Mouse (Mus musculus) WW6 (cell line): ENCODE data around the gene Isg15.

Experiments used
- DNase-seq: peaks from one replicate; pipeline ENCODE4 v3.0.0-alpha.2; 2013; ENCODE audit warnings: low read depth, low spot score

Isg15 gene

DNA sequence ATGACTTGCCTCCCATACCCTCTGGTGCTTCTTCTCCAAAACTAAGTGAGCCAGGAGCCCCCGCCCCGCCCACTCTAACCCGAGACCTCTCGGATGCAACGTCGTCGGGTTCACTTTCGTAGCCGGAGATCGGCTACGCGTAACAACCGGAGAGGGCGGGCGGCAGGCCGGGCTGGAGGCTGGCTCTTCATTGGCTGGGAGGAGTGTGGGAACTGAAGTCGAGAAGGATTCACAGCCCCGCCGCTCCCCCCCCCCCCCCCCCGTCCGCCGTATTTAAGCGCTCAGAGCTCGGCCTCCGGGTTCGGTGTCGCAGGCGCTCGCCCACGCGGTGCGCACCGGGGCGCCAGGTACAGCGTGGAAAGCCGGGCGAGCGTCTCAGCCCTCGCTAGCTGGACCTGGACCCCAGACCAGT lies 2.4 kb upstream of the Isg15 start, which contains the start of gene AW011738:
Gene AW011738 (plus strand): TSS at position 304 of the 412 bp plus-strand sequence.
- DNase-seq: no peak

- DNase-seq: no peak
Measured at GRCm38 (mm10) chr4:156202462-156202893, 1.9 kb upstream of the Isg15 start.

GRCm38 (mm10) chr4:156197829-156198205 lies 2.8 kb downstream of the Isg15 start:
- no peak for DNase-seq

DNA sequence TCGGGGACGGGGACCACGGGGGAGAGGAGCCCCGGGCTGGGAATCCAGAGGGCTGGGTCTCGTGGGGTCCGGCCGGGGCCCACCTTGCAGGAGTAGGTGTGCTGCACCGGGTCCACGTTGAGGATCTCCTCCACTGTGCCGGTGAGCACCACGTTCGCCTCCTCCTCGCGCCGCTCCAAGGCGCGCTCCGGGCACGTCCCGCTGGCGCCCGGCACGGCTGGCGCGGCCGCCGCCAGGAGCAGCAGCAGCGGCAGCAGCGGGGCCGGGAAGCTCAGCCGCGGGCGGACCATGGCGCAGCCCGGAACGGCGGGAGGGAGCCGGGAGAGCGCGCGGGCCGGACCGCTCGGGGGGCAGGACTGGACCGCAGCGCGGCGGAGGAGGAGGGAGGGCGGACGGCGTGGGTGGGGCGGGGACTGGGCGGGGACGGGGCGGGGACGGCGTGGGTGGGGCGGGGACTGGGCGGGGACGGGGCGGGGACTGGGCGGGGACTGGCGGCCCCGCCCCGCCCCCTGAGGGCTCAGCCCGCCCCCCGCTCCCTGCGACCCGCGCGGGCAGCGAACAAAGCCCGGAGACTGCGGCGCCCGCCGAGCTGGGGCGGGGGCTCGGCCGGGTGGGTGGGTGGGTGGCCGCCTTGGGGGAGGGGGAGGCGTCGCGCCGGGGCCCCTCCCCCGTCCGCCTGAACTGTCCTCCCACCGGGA lies 3.3 kb downstream of the Isg15 start, which contains the start of gene Agrn:
Gene Agrn (minus strand): TSS at position 358 of the 698 bp plus-strand sequence.
- no peak for DNase-seq

GRCm38 (mm10) chr4:156195927-156196870 lies 4.4 kb downstream of the Isg15 start:
- DNase-seq: no peak

DNA sequence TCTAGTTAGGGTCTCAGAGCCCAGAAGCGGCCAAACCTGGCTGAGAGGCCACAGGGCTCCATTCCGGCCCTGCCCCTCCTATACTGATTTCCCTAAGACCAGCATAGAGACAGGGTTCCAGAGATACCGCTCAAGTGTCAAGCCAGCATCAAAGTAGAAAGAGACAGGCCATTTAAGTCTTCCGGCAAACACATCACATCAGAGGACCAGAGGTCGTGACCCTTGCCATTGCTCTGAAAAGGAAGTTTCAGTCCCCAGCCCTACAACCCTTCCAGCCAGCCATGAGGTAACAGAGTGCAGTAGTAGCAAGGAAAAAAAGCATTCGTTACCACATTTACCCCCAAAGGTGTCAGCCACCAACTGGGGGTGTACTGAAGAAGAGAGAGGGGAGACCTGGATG lies 6.3 kb downstream of the Isg15 start:
- no peak for DNase-seq

GRCm38 (mm10) chr4:156193906-156194305 lies 6.7 kb downstream of the Isg15 start:
- DNase-seq: no peak

DNA sequence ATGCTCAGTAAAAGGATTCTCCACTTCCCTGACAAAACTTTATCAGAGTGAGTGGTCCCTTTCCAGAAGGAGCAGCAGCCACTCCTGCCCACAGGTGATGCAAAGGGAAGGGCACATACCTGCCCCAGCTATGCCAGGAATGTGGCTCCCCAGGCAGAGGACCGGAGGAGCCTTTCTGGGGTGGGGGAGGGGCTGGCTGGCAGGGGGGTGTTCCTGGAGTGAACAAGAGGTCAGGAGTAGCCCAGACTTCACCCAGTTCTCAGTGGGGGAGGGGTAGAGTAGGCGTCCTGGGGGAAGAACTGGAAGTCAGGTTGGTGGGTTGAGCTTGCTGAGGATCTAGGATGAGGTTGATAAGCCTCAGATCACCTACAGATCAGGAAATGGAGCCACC lies 7.4 kb downstream of the Isg15 start:
- DNase-seq: no peak

DNA sequence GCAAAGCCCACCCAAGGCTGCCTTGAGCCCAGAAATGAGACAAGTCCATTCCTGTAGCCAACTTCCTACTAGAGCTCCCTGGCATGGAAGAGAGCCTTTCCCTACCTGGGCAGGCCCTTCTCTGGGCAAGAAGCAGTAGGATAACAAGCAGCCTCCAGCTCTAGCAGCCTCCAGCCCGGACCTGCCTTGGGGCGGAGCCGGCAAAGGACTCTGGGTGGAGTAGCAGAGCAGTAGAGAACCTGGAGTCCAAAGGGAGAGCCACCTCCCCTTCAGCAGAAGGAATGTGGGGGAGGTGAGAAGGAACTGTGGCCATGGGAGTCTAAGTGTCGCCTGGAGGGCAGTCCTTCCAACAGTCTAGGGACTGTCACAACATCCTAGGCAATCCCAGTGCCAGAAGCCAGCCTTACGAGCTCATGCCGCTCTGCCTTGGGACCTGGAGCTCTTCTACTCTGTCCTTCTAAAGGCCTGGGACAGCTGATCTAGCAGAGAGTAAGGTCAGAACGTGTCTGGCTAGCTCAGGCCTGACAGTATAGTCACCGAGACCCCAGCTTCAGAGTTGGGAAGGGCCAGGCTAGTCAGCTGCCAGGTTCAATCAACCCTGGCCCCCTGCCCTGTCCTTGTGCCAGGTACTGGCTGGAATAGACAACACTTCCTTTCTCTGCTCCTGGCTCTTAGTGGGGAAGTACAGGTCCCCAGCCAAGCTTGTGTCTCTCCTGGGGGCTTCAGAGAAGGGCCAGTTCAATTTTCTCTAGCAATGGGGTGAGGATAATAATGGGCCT lies 8.0 kb downstream of the Isg15 start:
- no peak for DNase-seq

DNA sequence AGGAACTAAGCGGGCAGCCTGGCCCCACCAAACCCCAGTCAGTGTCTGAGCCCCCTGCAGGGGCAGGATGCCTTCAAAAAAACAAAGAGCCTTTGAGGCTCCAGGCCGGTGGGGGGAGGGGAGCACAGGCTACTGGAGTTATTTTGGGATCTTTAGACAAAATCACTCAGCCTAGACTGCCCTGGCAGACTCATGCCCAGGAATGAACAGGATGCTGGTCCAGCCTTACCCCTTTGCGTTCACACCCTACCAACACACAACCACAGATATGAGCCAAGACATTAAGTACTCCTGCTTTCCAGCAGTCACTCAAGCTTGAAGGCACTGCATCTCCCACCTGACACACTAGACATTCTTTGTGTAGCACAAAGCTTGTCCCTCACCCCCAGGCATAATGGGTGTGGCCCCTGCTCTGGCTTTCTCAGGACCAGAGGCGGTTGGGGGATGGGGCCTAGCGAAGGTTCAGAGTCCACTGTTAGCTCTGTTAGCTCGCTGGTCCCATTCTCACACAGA lies 11.8 kb downstream of the Isg15 start:
- peak; percentile 75 for DNase-seq

GRCm38 (mm10) chr4:156188162-156188810 lies 12.3 kb downstream of the Isg15 start:
- DNase-seq: no peak

- no peak for DNase-seq
Measured at GRCm38 (mm10) chr4:156185950-156186850, 14.4 kb downstream of the Isg15 start.

- no peak for DNase-seq
Measured at GRCm38 (mm10) chr4:156185456-156185949, 15.1 kb downstream of the Isg15 start.

GRCm38 (mm10) chr4:156184291-156184954 lies 16.2 kb downstream of the Isg15 start:
- no peak for DNase-seq

DNA sequence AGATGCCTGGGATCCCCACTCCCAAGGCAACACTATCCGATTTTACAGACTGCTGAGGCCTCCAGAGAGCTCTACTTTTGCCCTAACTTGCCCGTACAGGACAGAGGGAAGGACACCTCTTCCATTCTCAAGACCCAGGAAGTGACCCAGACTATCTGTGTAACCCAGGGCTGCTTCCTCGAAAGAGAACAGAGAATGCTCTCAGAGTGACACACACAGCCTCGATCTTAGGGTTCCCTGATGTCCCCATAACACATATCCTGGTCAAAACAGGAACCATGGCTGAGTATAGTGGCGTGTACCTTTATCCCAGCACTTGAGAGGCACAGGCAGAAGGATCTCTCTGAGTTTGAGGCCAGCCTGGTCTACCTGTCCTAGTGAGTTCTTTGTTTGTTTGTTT lies 16.9 kb downstream of the Isg15 start:
- no peak for DNase-seq

DNA sequence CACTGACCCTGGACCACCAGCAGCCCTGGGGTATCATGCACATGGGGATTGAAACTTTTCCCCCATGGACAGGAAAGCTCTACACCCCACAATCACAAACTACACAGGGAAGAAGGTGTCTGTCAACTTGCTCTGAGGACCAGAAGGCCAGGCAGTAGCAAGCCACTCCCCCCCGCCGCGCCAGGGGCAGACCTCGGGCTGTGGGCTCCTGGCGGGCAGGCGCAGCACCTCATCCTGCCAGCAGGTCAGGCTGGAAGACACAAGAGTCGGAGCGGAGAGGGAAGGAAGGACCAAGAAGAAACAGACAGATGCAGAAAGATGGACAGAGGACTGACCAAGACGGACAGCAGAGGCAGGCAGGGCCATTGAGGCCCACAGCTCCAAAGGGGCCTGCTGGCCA lies 23.0 kb downstream of the Isg15 start:
- DNase-seq: no peak

DNA sequence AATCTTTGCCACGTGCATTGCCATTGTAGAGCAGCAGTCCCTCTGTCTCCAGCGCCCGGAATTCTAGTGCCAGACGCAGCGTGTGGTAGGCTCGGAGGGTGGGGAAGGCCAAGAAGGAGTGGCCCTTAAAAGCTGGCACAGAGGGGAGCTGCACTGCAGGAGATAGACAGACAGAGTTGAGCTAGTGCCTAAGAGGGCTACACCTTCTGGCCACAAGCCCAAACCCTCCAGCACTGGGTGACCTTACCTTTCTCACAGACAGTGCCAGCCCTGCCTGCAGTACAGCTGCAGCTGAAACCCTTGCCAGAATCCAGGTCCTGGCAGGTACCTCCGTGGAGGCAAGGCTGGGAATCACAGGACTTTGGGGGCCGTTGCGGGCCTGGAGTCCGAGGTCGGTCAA lies 28.8 kb downstream of the Isg15 start:
- no peak for DNase-seq

GRCm38 (mm10) chr4:156169129-156169528 lies 31.5 kb downstream of the Isg15 start:
- no peak for DNase-seq

- DNase-seq: no peak
Measured at GRCm38 (mm10) chr4:156168611-156169010, 32.0 kb downstream of the Isg15 start.
